Mouse (Mus musculus) retina, postnatal 1 day (tissue): ENCODE data around the gene Dsn1.
A peak's percentile ranks its signal among the peaks of the same experiment; 100 is the strongest.

Source experiments
- DNase-seq: peaks from one replicate; pipeline ENCODE4 v3.0.0-alpha.2; 2012

Gene Dsn1

GRCm38 (mm10) chr2:157021156-157021555 lies 14.2 kb upstream of the Dsn1 start:
- no peak for DNase-seq

GRCm38 (mm10) chr2:157019228-157019627 lies 12.3 kb upstream of the Dsn1 start:
- DNase-seq, result no peak

- no peak for DNase-seq
These were observed 9.7 kb upstream of the Dsn1 start for GRCm38 (mm10) chr2:157016529-157017270.

- no peak for DNase-seq
These were observed 5.4 kb upstream of the Dsn1 start for GRCm38 (mm10) chr2:157012341-157012740.

GRCm38 (mm10) chr2:157010634-157011310 lies 3.8 kb upstream of the Dsn1 start:
- DNase-seq, result no peak

GRCm38 (mm10) chr2:157010121-157010520 lies 3.2 kb upstream of the Dsn1 start:
- no peak for DNase-seq

GRCm38 (mm10) chr2:157008509-157008908 lies 1.6 kb upstream of the Dsn1 start:
- no peak for DNase-seq

- DNase-seq, result no peak
These were observed 261 bp upstream of the Dsn1 start for GRCm38 (mm10) chr2:157007234-157007596.

- no peak for DNase-seq
These were observed 4.6 kb downstream of the Dsn1 start for GRCm38 (mm10) chr2:157002321-157002720.

GRCm38 (mm10) chr2:156998263-156998662 lies 8.7 kb downstream of the Dsn1 start:
- no peak for DNase-seq

- DNase-seq, result peak; percentile 72
These were observed 10.4 kb downstream of the Dsn1 start for GRCm38 (mm10) chr2:156996576-156996975.

GRCm38 (mm10) chr2:156991470-156992319 lies 15.3 kb downstream of the Dsn1 start, which contains the start of gene Ndrg3:
TSS of gene Ndrg3 (minus strand) at chr2:156992056.
- DNase-seq, result peak; percentile 98

- peak; percentile 27 for DNase-seq
These were observed 16.1 kb downstream of the Dsn1 start for GRCm38 (mm10) chr2:156990727-156991431.

- no peak for DNase-seq
These were observed 19.6 kb downstream of the Dsn1 start for GRCm38 (mm10) chr2:156987316-156987715.

GRCm38 (mm10) chr2:156982864-156983263 lies 24.1 kb downstream of the Dsn1 start:
- DNase-seq, result no peak

GRCm38 (mm10) chr2:156981291-156981690 lies 25.7 kb downstream of the Dsn1 start:
- DNase-seq, result no peak

GRCm38 (mm10) chr2:156980059-156980458 lies 26.9 kb downstream of the Dsn1 start:
- DNase-seq, result no peak

GRCm38 (mm10) chr2:156976711-156977110 lies 30.2 kb downstream of the Dsn1 start:
- peak; percentile 26 for DNase-seq

GRCm38 (mm10) chr2:156974967-156975366 lies 32.0 kb downstream of the Dsn1 start:
- no peak for DNase-seq

GRCm38 (mm10) chr2:156973316-156974100 lies 33.4 kb downstream of the Dsn1 start:
- DNase-seq, result no peak

GRCm38 (mm10) chr2:156970253-156970652 lies 36.7 kb downstream of the Dsn1 start:
- DNase-seq, result no peak

- peak; percentile 12 for DNase-seq
These were observed 38.5 kb downstream of the Dsn1 start for GRCm38 (mm10) chr2:156968501-156968900.
